Mouse (Mus musculus): Measurements from ENCODE around the gene Fam149a. TPM values are rescaled to one million over a fixed set of nuclear protein-coding genes. Genes with fewer than 3 reads are reported as not detected.

Gene Fam149a
- polyA plus RNA-seq, 1 experiment from 2014 or later, result 28.6 TPM

DNA sequence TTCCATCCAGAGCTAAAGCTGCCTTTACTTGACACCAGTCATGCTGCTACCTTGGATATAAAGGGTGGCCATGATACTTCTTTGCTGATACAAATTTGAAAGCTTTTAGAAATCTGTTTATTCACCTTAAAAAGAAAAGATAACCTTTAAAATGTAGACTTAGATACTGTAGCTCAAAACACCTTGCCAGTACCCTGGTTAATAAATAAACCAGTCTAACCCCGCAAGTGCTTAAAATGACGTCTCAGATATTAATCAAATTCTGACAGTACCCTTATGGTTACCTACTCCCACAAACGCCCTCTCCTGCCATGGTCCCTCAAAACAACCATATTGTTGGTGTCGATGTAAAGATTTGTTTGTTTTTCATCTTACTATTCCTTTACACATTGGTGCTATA lies 57.9 kb downstream of the Fam149a start:
- Histone ChIP-seq H3K9ac (replicated peaks; ENCODE audit: low read depth, low read length) (no peak overlapping the region), H3K4me3 (ENCODE audit: low read depth, low read length) (no peak overlapping the region), H3K4me2 (replicated peaks; ENCODE audit: low read depth, low read length) (no peak overlapping the region), H3K27me3 (ENCODE audit: control insufficient read depth, insufficient read depth, low read length) (no peaks in the 10 kb centered on the region), H3K36me3 (ENCODE audit: control insufficient read depth, insufficient read depth, low read length) (no peaks in the 10 kb centered on the region), H3K4me1 (ENCODE audit: control insufficient read depth, insufficient read depth, low read length) (0 out of 2 replicates have a peak, but pooled peaks cover 3% of the 10 kb centered on the region), H3K27ac (ENCODE audit: low read length) (no peak overlapping the region), H3K9me3 (ENCODE audit: control insufficient read depth, low read depth, low read length) (no peaks in the 10 kb centered on the region)
- 44% methylated on average over 4 of the region's 4 CpGs for WGBS
- no peak for ATAC-seq (ENCODE audit: insufficient number of reproducible peaks, insufficient read depth, low FRiP score, low read depth)

DNA sequence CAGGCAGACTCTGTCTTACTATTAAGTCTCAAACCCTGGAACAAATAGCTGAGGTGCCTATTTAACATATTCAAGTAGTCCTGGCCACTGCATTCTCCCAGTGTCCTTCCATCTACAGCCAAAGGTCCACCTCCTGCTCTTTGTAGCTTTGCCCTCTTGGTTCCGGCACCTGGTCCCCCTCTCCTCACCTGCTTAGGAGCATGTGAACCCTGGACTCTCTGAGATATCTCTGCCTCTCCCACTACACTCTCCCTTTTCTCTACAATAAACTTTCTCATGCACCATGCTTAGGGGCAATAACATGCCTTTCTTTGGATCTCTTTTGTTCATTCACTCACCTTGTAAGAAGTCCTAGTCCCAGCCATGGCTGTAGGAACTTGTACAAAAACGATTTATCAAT lies 60.7 kb downstream of the Fam149a start:
- ATAC-seq (ENCODE audit: insufficient number of reproducible peaks, insufficient read depth, low FRiP score, low read depth), result no peak
- WGBS, result 75% methylated on average over 2 of the region's 2 CpGs
- no peaks in the 10 kb centered on the region for H3K9me3 ChIP-seq (ENCODE audit: control insufficient read depth, low read depth, low read length)
- 0 out of 2 replicates have a peak overlapping the region, but pooled peaks have one; percentile 29 for H3K27ac ChIP-seq (ENCODE audit: low read length)
- H3K4me2 ChIP-seq (replicated peaks; ENCODE audit: low read depth, low read length), result no peak overlapping the region
- H3K9ac ChIP-seq (replicated peaks; ENCODE audit: low read depth, low read length), result no peak overlapping the region
- no peak overlapping the region for H3K4me3 ChIP-seq (ENCODE audit: low read depth, low read length)
- H3K27me3 ChIP-seq (ENCODE audit: control insufficient read depth, insufficient read depth, low read length), result no peaks in the 10 kb centered on the region
- 0 out of 2 replicates have a peak, but pooled peaks cover 3% of the 10 kb centered on the region for H3K4me1 ChIP-seq (ENCODE audit: control insufficient read depth, insufficient read depth, low read length)
- H3K36me3 ChIP-seq (ENCODE audit: control insufficient read depth, insufficient read depth, low read length), result no peaks in the 10 kb centered on the region

DNA sequence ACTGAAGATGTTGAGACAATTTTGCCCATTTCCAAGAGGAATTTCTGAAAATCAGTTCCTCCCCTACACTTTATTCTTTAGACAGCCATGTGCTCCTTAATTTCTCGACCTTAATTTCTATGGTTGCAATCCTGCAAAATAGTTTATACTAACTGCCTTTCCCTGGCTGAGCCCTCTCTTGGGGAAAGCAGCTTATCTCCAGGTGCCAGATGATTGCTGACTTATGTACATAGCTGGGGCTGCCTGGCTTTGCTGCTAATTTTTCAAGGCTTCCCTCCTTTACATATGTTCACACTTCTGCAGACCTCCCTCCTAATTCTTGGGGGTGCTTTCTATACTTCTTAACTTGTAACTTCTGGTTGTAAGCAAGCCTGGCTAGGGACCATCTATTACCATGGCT lies 61.2 kb downstream of the Fam149a start:
- Histone ChIP-seq H3K9me3 (ENCODE audit: control insufficient read depth, low read depth, low read length) (no peaks in the 10 kb centered on the region), H3K4me1 (ENCODE audit: control insufficient read depth, insufficient read depth, low read length) (0 out of 2 replicates have a peak, but pooled peaks cover 3% of the 10 kb centered on the region), H3K9ac (replicated peaks; ENCODE audit: low read depth, low read length) (no peak overlapping the region), H3K4me2 (replicated peaks; ENCODE audit: low read depth, low read length) (no peak overlapping the region), H3K27ac (ENCODE audit: low read length) (0 out of 2 replicates have a peak overlapping the region, but pooled peaks have one; percentile 29), H3K27me3 (ENCODE audit: control insufficient read depth, insufficient read depth, low read length) (no peaks in the 10 kb centered on the region), H3K36me3 (ENCODE audit: control insufficient read depth, insufficient read depth, low read length) (no peaks in the 10 kb centered on the region), H3K4me3 (ENCODE audit: low read depth, low read length) (no peak overlapping the region)
- WGBS, result 13% methylated on average over 1 of the region's 1 CpGs
- 0 out of 2 replicates have a peak, but pooled peaks have one; percentile 53 for ATAC-seq (ENCODE audit: insufficient number of reproducible peaks, insufficient read depth, low FRiP score, low read depth)

DNA sequence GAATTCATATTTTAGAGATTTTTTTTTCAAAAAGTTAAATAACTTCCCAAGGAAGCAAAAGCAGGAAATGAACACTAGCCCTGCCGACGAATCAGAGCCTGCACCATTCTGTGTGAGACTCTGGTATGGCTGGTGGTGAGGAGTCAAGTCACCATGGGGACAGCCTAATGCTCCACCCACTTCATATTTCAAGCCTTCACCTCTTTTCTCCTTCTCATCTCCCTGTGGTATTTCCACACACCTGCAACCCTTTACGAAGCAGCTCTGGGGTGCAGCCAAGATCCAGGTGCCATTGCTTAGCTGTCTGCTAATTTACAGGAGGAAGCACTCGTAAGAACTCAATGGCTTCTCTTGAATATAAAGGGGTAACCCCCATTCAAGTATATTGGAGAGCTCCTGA lies 71.1 kb downstream of the Fam149a start:
- WGBS, result 77% methylated on average over 4 of the region's 4 CpGs
- no peak for ATAC-seq (ENCODE audit: insufficient number of reproducible peaks, insufficient read depth, low FRiP score, low read depth)

DNA sequence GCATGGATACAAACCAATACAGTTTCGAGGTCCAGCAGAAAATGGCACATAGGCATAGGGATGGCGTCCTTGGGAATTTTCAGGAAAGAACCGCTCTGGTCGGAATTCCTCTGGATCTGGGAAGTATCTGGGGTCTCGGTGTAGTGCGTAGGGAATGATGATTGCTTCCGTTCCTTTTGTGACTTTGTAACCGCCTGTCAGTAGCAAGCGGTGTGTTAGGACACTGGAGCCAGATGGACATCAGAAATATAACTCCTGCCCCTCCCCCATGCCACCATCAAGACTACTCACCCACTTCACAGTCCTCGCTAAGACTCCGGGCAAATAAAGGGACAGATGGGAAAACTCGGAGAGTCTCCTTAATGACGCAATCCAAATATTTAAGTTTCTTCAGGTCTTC lies 73.7 kb downstream of the Fam149a start, which contains the start of gene Gm45753:
TSS of gene Gm45753 (minus strand) at position 101 of the 400 bp plus-strand sequence.
- no peak within 1 kb of the TSS for H3K4me2 ChIP-seq (replicated peaks; ENCODE audit: low read depth, low read length)
- 83% methylated on average over 13 of the region's 13 CpGs for WGBS
- H3K27me3 ChIP-seq (ENCODE audit: control insufficient read depth, insufficient read depth, low read length), result no peaks in the 10 kb centered on the region
- no peaks in the 10 kb centered on the region for H3K36me3 ChIP-seq (ENCODE audit: control insufficient read depth, insufficient read depth, low read length)
- H3K9me3 ChIP-seq (ENCODE audit: control insufficient read depth, low read depth, low read length), result no peaks in the 10 kb centered on the region
- H3K4me1 ChIP-seq (ENCODE audit: control insufficient read depth, insufficient read depth, low read length), result no peaks in the 10 kb centered on the region
- ATAC-seq (ENCODE audit: insufficient number of reproducible peaks, insufficient read depth, low FRiP score, low read depth), result no peak
- H3K4me3 ChIP-seq (ENCODE audit: low read depth, low read length), result no peak within 1 kb of the TSS
- H3K9ac ChIP-seq (replicated peaks; ENCODE audit: low read depth, low read length), result no peak within 1 kb of the TSS
- no peak within 1 kb of the TSS for H3K27ac ChIP-seq (ENCODE audit: low read length)

More for the DNA sequence above, 71.1 kb downstream of the Fam149a start:
- Histone ChIP-seq H3K4me1 (ENCODE audit: control insufficient read depth, insufficient read depth, low read length) (no peaks in the 10 kb centered on the region), H3K27me3 (ENCODE audit: control insufficient read depth, insufficient read depth, low read length) (no peaks in the 10 kb centered on the region), H3K27ac (ENCODE audit: low read length) (no peak overlapping the region), H3K9me3 (ENCODE audit: control insufficient read depth, low read depth, low read length) (no peaks in the 10 kb centered on the region), H3K9ac (replicated peaks; ENCODE audit: low read depth, low read length) (no peak overlapping the region), H3K4me3 (ENCODE audit: low read depth, low read length) (no peak overlapping the region), H3K36me3 (ENCODE audit: control insufficient read depth, insufficient read depth, low read length) (no peaks in the 10 kb centered on the region), H3K4me2 (replicated peaks; ENCODE audit: low read depth, low read length) (no peak overlapping the region)

DNA sequence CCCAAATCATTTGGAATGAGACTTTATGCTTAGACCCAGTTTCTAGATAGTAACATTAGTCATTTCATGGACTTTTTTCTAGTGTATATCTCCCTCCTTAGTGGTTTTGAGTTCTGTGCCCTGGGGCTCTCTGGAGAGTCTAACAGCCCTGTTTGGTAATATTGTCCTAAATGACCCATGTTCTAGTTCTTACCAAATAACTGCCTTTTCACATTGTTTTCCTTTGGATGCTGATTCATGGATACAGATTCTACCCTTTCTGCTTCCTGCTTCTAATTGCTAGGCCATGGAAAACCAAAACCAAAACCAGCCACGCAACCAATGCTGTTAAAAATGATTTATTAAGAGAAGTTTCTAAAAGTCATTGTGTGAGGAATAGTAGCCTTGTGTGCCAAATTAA lies 76.6 kb downstream of the Fam149a start:
- no peaks in the 10 kb centered on the region for H3K27me3 ChIP-seq (ENCODE audit: control insufficient read depth, insufficient read depth, low read length)
- 58% methylated on average over 1 of the region's 1 CpGs for WGBS
- no peaks in the 10 kb centered on the region for H3K9me3 ChIP-seq (ENCODE audit: control insufficient read depth, low read depth, low read length)
- no peak overlapping the region for H3K9ac ChIP-seq (replicated peaks; ENCODE audit: low read depth, low read length)
- H3K4me2 ChIP-seq (replicated peaks; ENCODE audit: low read depth, low read length), result no peak overlapping the region
- no peaks in the 10 kb centered on the region for H3K4me1 ChIP-seq (ENCODE audit: control insufficient read depth, insufficient read depth, low read length)
- no peak for ATAC-seq (ENCODE audit: insufficient number of reproducible peaks, insufficient read depth, low FRiP score, low read depth)
- H3K36me3 ChIP-seq (ENCODE audit: control insufficient read depth, insufficient read depth, low read length), result no peaks in the 10 kb centered on the region
- H3K4me3 ChIP-seq (ENCODE audit: low read depth, low read length), result no peak overlapping the region
- H3K27ac ChIP-seq (ENCODE audit: low read length), result no peak overlapping the region

DNA sequence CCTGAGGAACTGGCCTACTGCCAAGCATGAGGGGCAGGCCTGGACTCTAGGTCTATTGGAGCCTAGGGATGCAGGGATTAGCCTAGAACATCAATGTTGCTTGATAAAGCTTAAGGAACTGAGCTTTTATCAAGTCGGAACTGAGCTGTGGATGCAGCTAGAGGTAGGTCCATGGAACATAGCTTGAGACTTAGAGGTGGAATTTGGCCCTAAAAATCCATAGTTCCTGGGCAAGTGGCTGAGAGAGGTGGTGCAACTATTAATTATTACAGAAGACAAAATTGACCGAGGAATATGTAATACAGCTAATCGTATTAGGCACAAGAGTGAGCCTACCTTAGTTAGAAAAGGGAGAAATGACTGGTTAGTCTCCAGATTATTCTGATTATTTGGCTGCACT lies 77.7 kb downstream of the Fam149a start:
- Histone ChIP-seq H3K27me3 (ENCODE audit: control insufficient read depth, insufficient read depth, low read length) (no peaks in the 10 kb centered on the region), H3K4me3 (ENCODE audit: low read depth, low read length) (no peak overlapping the region), H3K27ac (ENCODE audit: low read length) (no peak overlapping the region), H3K9me3 (ENCODE audit: control insufficient read depth, low read depth, low read length) (no peaks in the 10 kb centered on the region), H3K4me1 (ENCODE audit: control insufficient read depth, insufficient read depth, low read length) (no peaks in the 10 kb centered on the region), H3K4me2 (replicated peaks; ENCODE audit: low read depth, low read length) (no peak overlapping the region), H3K9ac (replicated peaks; ENCODE audit: low read depth, low read length) (no peak overlapping the region), H3K36me3 (ENCODE audit: control insufficient read depth, insufficient read depth, low read length) (no peaks in the 10 kb centered on the region)
- WGBS, result 87% methylated on average over 3 of the region's 3 CpGs
- no peak for ATAC-seq (ENCODE audit: insufficient number of reproducible peaks, insufficient read depth, low FRiP score, low read depth)

DNA sequence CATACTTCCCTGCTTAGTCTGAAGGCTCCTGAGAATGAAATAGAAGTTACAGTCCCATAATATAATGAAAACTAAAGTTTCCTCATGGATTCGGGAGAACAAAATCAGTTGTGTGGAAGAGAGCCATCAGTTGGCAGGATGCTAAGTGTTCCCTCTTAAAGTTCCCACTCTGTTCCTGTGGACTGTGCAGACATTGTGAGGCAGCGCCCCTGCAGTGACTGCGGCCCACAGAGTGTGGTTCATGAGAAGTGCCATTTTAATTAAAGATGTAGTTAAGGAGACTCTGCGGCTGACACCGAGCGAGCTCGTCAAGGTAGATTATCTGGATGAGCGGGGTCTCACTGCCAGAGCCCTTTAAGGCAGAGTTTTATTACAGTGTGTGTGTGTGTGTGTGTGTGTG lies 79.7 kb downstream of the Fam149a start:
- Histone ChIP-seq H3K36me3 (ENCODE audit: control insufficient read depth, insufficient read depth, low read length) (no peaks in the 10 kb centered on the region), H3K4me2 (replicated peaks; ENCODE audit: low read depth, low read length) (no peak overlapping the region), H3K27ac (ENCODE audit: low read length) (no peak overlapping the region), H3K9ac (replicated peaks; ENCODE audit: low read depth, low read length) (no peak overlapping the region), H3K9me3 (ENCODE audit: control insufficient read depth, low read depth, low read length) (no peaks in the 10 kb centered on the region), H3K27me3 (ENCODE audit: control insufficient read depth, insufficient read depth, low read length) (no peaks in the 10 kb centered on the region), H3K4me1 (ENCODE audit: control insufficient read depth, insufficient read depth, low read length) (no peaks in the 10 kb centered on the region), H3K4me3 (ENCODE audit: low read depth, low read length) (no peak overlapping the region)
- ATAC-seq (ENCODE audit: insufficient number of reproducible peaks, insufficient read depth, low FRiP score, low read depth), result no peak
- 84% methylated on average over 8 of the region's 8 CpGs for WGBS

DNA sequence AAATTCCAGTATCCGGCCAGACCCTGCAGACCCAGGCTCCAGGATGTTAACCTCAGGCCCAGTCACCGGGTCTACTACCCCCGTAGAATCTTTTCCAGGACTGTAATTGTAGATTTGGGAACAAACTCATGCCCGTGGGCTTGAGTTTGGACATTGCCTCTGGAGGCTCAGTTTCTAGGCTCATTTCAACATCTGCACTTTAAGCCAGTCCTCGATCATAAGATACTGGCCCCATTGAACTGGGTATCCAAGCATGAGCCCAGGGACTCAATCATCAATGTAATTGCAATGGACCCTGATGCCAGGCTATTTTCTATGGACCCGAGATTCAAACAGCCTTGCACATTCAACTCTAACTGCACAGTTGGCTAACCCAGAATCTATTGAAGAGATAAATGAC lies 86.8 kb downstream of the Fam149a start:
- 85% methylated on average over 6 of the region's 6 CpGs for WGBS
- Histone ChIP-seq H3K9ac (replicated peaks; ENCODE audit: low read depth, low read length) (no peak overlapping the region), H3K27me3 (ENCODE audit: control insufficient read depth, insufficient read depth, low read length) (no peaks in the 10 kb centered on the region), H3K4me3 (ENCODE audit: low read depth, low read length) (no peak overlapping the region), H3K27ac (ENCODE audit: low read length) (no peak overlapping the region), H3K4me2 (replicated peaks; ENCODE audit: low read depth, low read length) (no peak overlapping the region), H3K9me3 (ENCODE audit: control insufficient read depth, low read depth, low read length) (no peaks in the 10 kb centered on the region), H3K4me1 (ENCODE audit: control insufficient read depth, insufficient read depth, low read length) (no peaks in the 10 kb centered on the region), H3K36me3 (ENCODE audit: control insufficient read depth, insufficient read depth, low read length) (no peaks in the 10 kb centered on the region)
- no peak for ATAC-seq (ENCODE audit: insufficient number of reproducible peaks, insufficient read depth, low FRiP score, low read depth)

Measured in stomach, embryonic 14.5 days (tissue).